In genomic region chr14:4182491-4183210, GRCm38 (mm10) we compare ENCODE assay signal across 11 mouse cellular contexts. TPM values are rescaled to one million over a fixed set of nuclear protein-coding genes. Genes with fewer than 3 reads are reported as not detected.
DNase-seq lines count a peak whose midpoint lies in the region; ATAC-seq and TF ChIP-seq lines count a peak whose summit lies in the region.
"Not testable (repeated sequence)": the region's sequence is repeated elsewhere in the genome, so short reads cannot be mapped to it uniquely, and the experiment has no call there.
"Had no signal": no experiment of that assay in that cellular context is flagged by ENCODE, and none has a peak within 500 bp of the region (broad histone marks: within the 10 kb centered on the region; RNA-seq: fewer than 3 reads in every experiment).

Gm2974 (plus strand) TSS chr14:4182576.

- H3K27ac ChIP-seq in embryonic facial prominence, embryonic 15.5 days (replicated peaks); hindbrain, embryonic 13.5 days; layer of hippocampus, adult 2 months; lung, embryonic 16.5 days (ENCODE audit: low read length); neural tube, embryonic 14.5 days (ENCODE audit: low read depth, low read length): not testable (repeated sequence)

- not testable (repeated sequence) for H3K9me3 ChIP-seq in embryonic facial prominence, embryonic 15.5 days (replicated peaks); hindbrain, embryonic 13.5 days; lung, embryonic 16.5 days (ENCODE audit: control insufficient read depth, low read length); neural tube, embryonic 14.5 days (ENCODE audit: control insufficient read depth, low read length)

- TF ChIP-seq CTCF in layer of hippocampus, adult 2 months (conservative IDR thresholded peaks at IDR 0.05), result not testable (repeated sequence)

- 11% methylated on average over 50 of the region's 59 CpGs for WGBS in embryonic facial prominence, embryonic 15.5 days
- 20% methylated on average over 32 of the region's 59 CpGs for WGBS in hindbrain, embryonic 13.5 days
- 16% methylated on average over 32 of the region's 59 CpGs for WGBS in lung, embryonic 16.5 days
- 15% methylated on average over 36 of the region's 59 CpGs for WGBS in neural tube, embryonic 14.5 days

- peak; percentile 3 to 27 for DNase-seq in adrenal gland, postnatal 36 days
- peak; percentile 3 for DNase-seq in heart, adult 8-10 months (ENCODE audit: low spot score)
- DNase-seq in layer of hippocampus, adult 2 months (ENCODE audit: low spot score in 2 of 2), result peak in 1 of 2 experiments; percentile 8
- DNase-seq in thymus, postnatal 14 days, result peak; percentile 2

- not testable (repeated sequence) for ATAC-seq in embryonic facial prominence, embryonic 15.5 days (ENCODE audit: insufficient number of reproducible peaks, low FRiP score, low TSS enrichment, low read depth); hindbrain, embryonic 13.5 days (ENCODE audit: low FRiP score); lung, embryonic 16.5 days (ENCODE audit: low read depth); neural tube, embryonic 14.5 days (ENCODE audit: low read depth)

- peak within 1 kb of the TSS; percentile 55 for H3K4me2 ChIP-seq in embryonic facial prominence, embryonic 15.5 days (replicated peaks)
- peak within 1 kb of the TSS; percentile 63 for H3K4me2 ChIP-seq in hindbrain, embryonic 13.5 days
- H3K4me2 ChIP-seq in lung, embryonic 16.5 days (ENCODE audit: low read depth, low read length), result peak within 1 kb of the TSS; percentile 48
- peak within 1 kb of the TSS; percentile 43 for H3K4me2 ChIP-seq in neural tube, embryonic 14.5 days (ENCODE audit: low read depth, low read length)

- H3K4me1 ChIP-seq in embryonic facial prominence, embryonic 15.5 days; hindbrain, embryonic 13.5 days (replicated peaks); lung, embryonic 16.5 days (replicated peaks; ENCODE audit: control insufficient read depth, insufficient read depth, low read length); neural tube, embryonic 14.5 days (ENCODE audit: control insufficient read depth, insufficient read depth, low read length): not testable (repeated sequence)

- peak within 1 kb of the TSS; percentile 32 for H3K4me3 ChIP-seq in embryonic facial prominence, embryonic 15.5 days (replicated peaks)
- peak within 1 kb of the TSS; percentile 42 for H3K4me3 ChIP-seq in hindbrain, embryonic 13.5 days
- peak within 1 kb of the TSS; percentile 39 for H3K4me3 ChIP-seq in layer of hippocampus, adult 2 months
- H3K4me3 ChIP-seq in lung, embryonic 16.5 days (ENCODE audit: low read length), result peak within 1 kb of the TSS; percentile 19
- peak within 1 kb of the TSS; percentile 30 for H3K4me3 ChIP-seq in neural tube, embryonic 14.5 days (ENCODE audit: low read depth, low read length)

- H3K9ac ChIP-seq in embryonic facial prominence, embryonic 15.5 days; lung, embryonic 16.5 days (ENCODE audit: low read length): not testable (repeated sequence)
- H3K9ac ChIP-seq in hindbrain, embryonic 13.5 days, result peak within 1 kb of the TSS; percentile 69
- peak within 1 kb of the TSS; percentile 41 for H3K9ac ChIP-seq in neural tube, embryonic 14.5 days (replicated peaks; ENCODE audit: low read depth, low read length)

- not testable (repeated sequence) for H3K36me3 ChIP-seq in embryonic facial prominence, embryonic 15.5 days; hindbrain, embryonic 13.5 days; lung, embryonic 16.5 days (ENCODE audit: control insufficient read depth, insufficient read depth, low read length); neural tube, embryonic 14.5 days (ENCODE audit: control insufficient read depth, insufficient read depth, low read length)

- not testable (repeated sequence) for H3K27me3 ChIP-seq in embryonic facial prominence, embryonic 15.5 days; hindbrain, embryonic 13.5 days; lung, embryonic 16.5 days (ENCODE audit: control insufficient read depth, insufficient read depth, low read depth, low read length); neural tube, embryonic 14.5 days (ENCODE audit: control insufficient read depth, insufficient read depth, low read length)

RNA-seq across cellular contexts. Expression of gene Gm2974, which starts in this region (rescaled TPM):
- total RNA-seq in adrenal gland, postnatal 36 days (2021), result not detected
- 0.18 TPM in 1 of 2 replicates, not detected in the other for polyA plus RNA-seq in embryonic facial prominence, embryonic 15.5 days (2015; fragmentation: Nextera tagmentation; extraction: Ambion mirVana)
- total RNA-seq in heart, adult 8-10 months (2022), result not detected
- 4.4 and 4.9 TPM in 2 replicates for polyA plus RNA-seq in hindbrain, embryonic 13.5 days (2015; fragmentation: Nextera tagmentation; extraction: Ambion mirVana)
- 1 to 10 TPM; 1.1 to 1.2 TPM for total RNA-seq in layer of hippocampus, adult 2 months (2021)
- 0.23 and 0.33 TPM in 2 replicates for polyA plus RNA-seq in lung, embryonic 16.5 days (2015; fragmentation: Nextera tagmentation; extraction: Ambion mirVana)
- 9.9 and 12.7 TPM in 2 replicates for polyA plus RNA-seq in neural tube, embryonic 14.5 days (2014; fragmentation: Nextera tagmentation; extraction: Ambion mirVana)
- total RNA-seq: adrenal gland, postnatal 4 days; granulocyte monocyte progenitor cell, adult 5-6 weeks; megakaryocyte, adult 5-6 weeks had no signal

Comparison
In these comparisons a context has a peak if more than half of its experiments do, and no peak if none do; other contexts are left out.
1. Peak in DNase-seq in adrenal gland, postnatal 36 days; RNA of the gene not detected or under 1 TPM.
2. Peak in DNase-seq in heart, adult 8-10 months; RNA of the gene not detected or under 1 TPM.